Mouse (Mus musculus): ENCODE data around the gene Ralgps2. TPM values are rescaled to one million over a fixed set of nuclear protein-coding genes. Genes with fewer than 3 reads are reported as not detected.

Ralgps2 gene
- 34.1 and 35.5 TPM in 2 replicates for polyA plus RNA-seq (2015; fragmentation: Nextera tagmentation; extraction: Ambion mirVana)

- no peaks in the 10 kb centered on the region; the same call in none of the 2 replicates for H3K4me1 ChIP-seq (replicated peaks; ENCODE audit: control insufficient read depth, insufficient read depth, low read length)
- H3K27me3 ChIP-seq (replicated peaks; ENCODE audit: control insufficient read depth, insufficient read depth, low read length): no peaks in the 10 kb centered on the region
- peak; percentile 86 for ATAC-seq
- peak within 1 kb of the TSS; percentile 96 for H3K4me2 ChIP-seq (replicated peaks; ENCODE audit: low read depth)
- H3K9ac ChIP-seq (ENCODE audit: low read depth, low read length): peak within 1 kb of the TSS; percentile 75
- H3K27ac ChIP-seq (ENCODE audit: low read depth, low read length): peak within 1 kb of the TSS; percentile 82
- 0 out of 2 replicates have a peak, but pooled peaks have one; percentile 18 for TF ChIP-seq CTCF (IDR thresholded peaks at IDR 0.05; ENCODE audit: low read depth)
- no peaks in the 10 kb centered on the region for H3K9me3 ChIP-seq (ENCODE audit: control insufficient read depth)
- no peaks in the 10 kb centered on the region for H3K36me3 ChIP-seq (ENCODE audit: control insufficient read depth, insufficient read depth)
- under 1% methylated on average over 95 of the region's 124 CpGs for WGBS
- peak within 1 kb of the TSS; percentile 72 for H3K4me3 ChIP-seq (ENCODE audit: low read depth, low read length)
Measured at GRCm38 (mm10) chr1:156939251-156940141, at the start of gene Ralgps2. TSS of gene Ralgps2 (minus strand) at chr1:156939626.

- no peaks in the 10 kb centered on the region for H3K36me3 ChIP-seq (ENCODE audit: control insufficient read depth, insufficient read depth)
- H3K4me3 ChIP-seq (ENCODE audit: low read depth, low read length): no peak overlapping the region
- no peak overlapping the region for H3K9ac ChIP-seq (ENCODE audit: low read depth, low read length)
- no peak overlapping the region for H3K4me2 ChIP-seq (replicated peaks; ENCODE audit: low read depth)
- ATAC-seq: no peak
- no peaks in the 10 kb centered on the region for H3K27me3 ChIP-seq (replicated peaks; ENCODE audit: control insufficient read depth, insufficient read depth, low read length)
- no peak overlapping the region for H3K27ac ChIP-seq (ENCODE audit: low read depth, low read length)
- H3K4me1 ChIP-seq (replicated peaks; ENCODE audit: control insufficient read depth, insufficient read depth, low read length): 0 out of 2 replicates have a peak, but pooled peaks cover 3% of the 10 kb centered on the region
- WGBS: 60% methylated on average over 3 of the region's 3 CpGs
- no peaks in the 10 kb centered on the region for H3K9me3 ChIP-seq (ENCODE audit: control insufficient read depth)
- no peak for TF ChIP-seq CTCF (IDR thresholded peaks at IDR 0.05; ENCODE audit: low read depth)
Measured at GRCm38 (mm10) chr1:156987576-156987975, 48.1 kb upstream of the Ralgps2 start.

DNA sequence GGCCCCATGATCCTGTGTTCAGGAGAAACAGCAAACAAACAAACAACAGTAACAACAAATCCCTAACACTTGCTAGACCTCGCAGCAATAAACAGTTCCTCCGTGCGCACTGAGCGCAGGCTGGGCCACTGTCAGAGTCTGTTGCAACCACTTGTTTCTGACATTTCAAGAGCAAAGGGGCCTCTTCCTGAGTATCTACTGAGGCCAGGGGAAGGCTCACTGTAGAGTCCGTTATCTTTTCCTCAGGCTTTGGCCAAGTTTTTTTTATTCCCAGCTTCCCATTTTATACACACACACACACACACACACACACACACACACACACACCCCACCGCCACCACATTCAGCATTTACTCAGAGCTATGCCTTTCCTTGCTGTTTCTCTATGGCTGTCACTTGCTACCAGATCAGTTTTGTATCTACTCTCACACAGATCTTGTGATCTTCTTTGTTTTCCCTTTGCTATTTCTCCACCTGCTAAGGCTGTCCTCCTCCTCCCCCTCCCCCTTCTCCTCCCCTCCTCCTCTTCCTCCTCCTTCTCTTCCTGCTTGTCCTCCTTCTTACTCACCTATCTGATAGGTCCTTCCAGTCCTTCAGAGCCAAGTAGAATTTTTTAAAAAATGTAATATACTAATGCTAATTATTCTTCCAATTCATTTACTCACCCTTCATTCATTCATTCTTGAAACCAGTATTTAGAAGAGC lies 47.4 kb upstream of the Ralgps2 start:
- H3K27me3 ChIP-seq (replicated peaks; ENCODE audit: control insufficient read depth, insufficient read depth, low read length): no peaks in the 10 kb centered on the region
- ATAC-seq: no peak
- H3K9ac ChIP-seq (ENCODE audit: low read depth, low read length): no peak overlapping the region
- H3K4me2 ChIP-seq (replicated peaks; ENCODE audit: low read depth): no peak overlapping the region
- 50% methylated on average over 6 of the region's 6 CpGs for WGBS
- no peak overlapping the region for H3K4me3 ChIP-seq (ENCODE audit: low read depth, low read length)
- TF ChIP-seq CTCF (IDR thresholded peaks at IDR 0.05; ENCODE audit: low read depth): no peak
- no peaks in the 10 kb centered on the region for H3K9me3 ChIP-seq (ENCODE audit: control insufficient read depth)
- no peaks in the 10 kb centered on the region for H3K36me3 ChIP-seq (ENCODE audit: control insufficient read depth, insufficient read depth)
- H3K27ac ChIP-seq (ENCODE audit: low read depth, low read length): no peak overlapping the region
- H3K4me1 ChIP-seq (replicated peaks; ENCODE audit: control insufficient read depth, insufficient read depth, low read length): 0 out of 2 replicates have a peak, but pooled peaks cover 3% of the 10 kb centered on the region

DNA sequence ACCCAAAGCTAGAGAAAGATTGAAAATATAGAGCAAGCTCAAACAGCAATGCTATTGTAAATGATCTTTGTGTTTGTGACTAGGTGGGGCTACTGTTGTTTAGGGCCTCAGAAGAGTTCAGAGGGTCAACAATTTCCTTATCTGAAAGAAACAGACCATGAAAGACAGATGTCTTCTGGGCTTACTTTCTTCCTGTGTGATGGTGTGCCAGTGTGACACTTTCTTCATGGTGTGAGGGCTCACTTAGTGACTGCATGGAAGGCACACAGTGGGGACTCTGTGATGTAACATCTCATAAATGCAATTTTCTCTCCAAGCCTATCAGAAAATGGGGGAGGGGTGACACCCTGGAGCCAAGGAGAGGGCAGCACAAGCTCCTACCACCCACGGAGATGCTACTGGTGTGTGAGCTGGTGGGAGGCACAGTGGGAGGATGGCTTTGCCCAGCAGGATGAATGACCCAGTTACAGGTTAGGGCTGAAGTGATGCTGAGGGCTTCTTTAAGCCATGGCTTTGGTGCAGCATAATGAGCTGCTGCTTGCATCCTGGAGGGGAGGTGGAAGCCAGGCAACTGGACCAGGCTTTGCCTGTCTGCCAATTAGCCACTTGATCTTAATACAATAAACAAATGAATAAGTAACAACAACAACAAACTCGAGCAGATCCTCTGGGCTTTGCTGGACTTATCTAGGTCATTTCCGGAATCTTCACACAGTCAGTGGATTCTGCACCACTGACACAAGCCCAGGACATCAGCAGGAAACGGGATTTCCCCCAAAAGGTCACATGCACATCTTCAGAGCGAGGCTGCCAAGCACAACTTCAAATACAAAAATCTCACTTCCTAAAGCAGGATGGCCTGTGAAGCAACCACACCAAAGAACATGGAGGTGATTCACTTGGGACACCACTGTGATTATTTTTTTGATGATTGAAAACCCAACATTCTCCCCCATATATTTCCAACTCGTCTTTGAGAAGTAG lies 46.5 kb upstream of the Ralgps2 start:
- Histone ChIP-seq H3K4me2 (replicated peaks; ENCODE audit: low read depth) (no peak overlapping the region), H3K9me3 (ENCODE audit: control insufficient read depth) (no peaks in the 10 kb centered on the region), H3K4me1 (replicated peaks; ENCODE audit: control insufficient read depth, insufficient read depth, low read length) (0 out of 2 replicates have a peak, but pooled peaks cover 3% of the 10 kb centered on the region), H3K36me3 (ENCODE audit: control insufficient read depth, insufficient read depth) (no peaks in the 10 kb centered on the region), H3K4me3 (ENCODE audit: low read depth, low read length) (no peak overlapping the region), H3K9ac (ENCODE audit: low read depth, low read length) (no peak overlapping the region), H3K27me3 (replicated peaks; ENCODE audit: control insufficient read depth, insufficient read depth, low read length) (no peaks in the 10 kb centered on the region), H3K27ac (ENCODE audit: low read depth, low read length) (no peak overlapping the region)
- no peak for ATAC-seq
- WGBS: 57% methylated on average over 6 of the region's 6 CpGs
- TF ChIP-seq CTCF (IDR thresholded peaks at IDR 0.05; ENCODE audit: low read depth): no peak

GRCm38 (mm10) chr1:156983009-156983870 lies 43.8 kb upstream of the Ralgps2 start:
- no peak overlapping the region for H3K4me3 ChIP-seq (ENCODE audit: low read depth, low read length)
- no peaks in the 10 kb centered on the region for H3K27me3 ChIP-seq (replicated peaks; ENCODE audit: control insufficient read depth, insufficient read depth, low read length)
- 0 out of 2 replicates have a peak, but pooled peaks cover 3% of the 10 kb centered on the region for H3K4me1 ChIP-seq (replicated peaks; ENCODE audit: control insufficient read depth, insufficient read depth, low read length)
- H3K9me3 ChIP-seq (ENCODE audit: control insufficient read depth): no peaks in the 10 kb centered on the region
- WGBS: 74% methylated on average over 14 of the region's 14 CpGs
- no peak for TF ChIP-seq CTCF (IDR thresholded peaks at IDR 0.05; ENCODE audit: low read depth)
- H3K4me2 ChIP-seq (replicated peaks; ENCODE audit: low read depth): no peak overlapping the region
- H3K27ac ChIP-seq (ENCODE audit: low read depth, low read length): no peak overlapping the region
- ATAC-seq: no peak
- H3K36me3 ChIP-seq (ENCODE audit: control insufficient read depth, insufficient read depth): no peaks in the 10 kb centered on the region
- no peak overlapping the region for H3K9ac ChIP-seq (ENCODE audit: low read depth, low read length)

Measured in intestine, postnatal 0 days (tissue).